Mouse (Mus musculus) ES-Bruce4 (cell line): ENCODE results near the gene L3mbtl2.

Source experiments
- CTCF ChIP-seq: IDR thresholded peaks from one replicate; pipeline ENCODE4 v1.8.1; 2011; ENCODE audit warnings: low read depth, low read length
- EP300 ChIP-seq: IDR thresholded peaks from 2 replicates; pipeline ENCODE4 v1.6.1; 2011; ENCODE audit warnings: low read depth, low read length; ENCODE audit not compliant: insufficient read depth
- POLR2A ChIP-seq: IDR thresholded peaks from one replicate; pipeline ENCODE4 v1.8.1; 2011; ENCODE audit warnings: low read length; ENCODE audit not compliant: insufficient read depth

GRCm38 (mm10) chr15:81649516-81650455 is 13.9 kb upstream of the L3mbtl2 start:
- no peak for TF ChIP-seq CTCF
- no peak for TF ChIP-seq POLR2A
- TF ChIP-seq EP300 = no peak
